Mouse (Mus musculus): ENCODE measurements around the gene Elob. TPM values are rescaled to one million over a fixed set of nuclear protein-coding genes. Genes with fewer than 3 reads are reported as not detected.
A peak's percentile ranks its signal among the peaks of the same experiment; 100 is the strongest.

Elob gene
- total RNA-seq, 2 experiments from 2014 or later, result 356 to 383 TPM

GRCm38 (mm10) chr17:23823614-23824013 lies 5.3 kb downstream of the Elob start:
- no peak for DNase-seq

- DNase-seq, result no peak
Observed at GRCm38 (mm10) chr17:23823018-23823417, 5.9 kb downstream of the Elob start.

- no peak for DNase-seq
Observed at GRCm38 (mm10) chr17:23822094-23822493, 6.8 kb downstream of the Elob start.

- peak in 1 of 2 experiments; percentile 54 for DNase-seq
Observed at GRCm38 (mm10) chr17:23820731-23821130, 8.2 kb downstream of the Elob start.

- DNase-seq, result no peak
Observed at GRCm38 (mm10) chr17:23819235-23819634, 9.7 kb downstream of the Elob start.

GRCm38 (mm10) chr17:23818579-23818978 lies 10.4 kb downstream of the Elob start:
- no peak for DNase-seq

GRCm38 (mm10) chr17:23815641-23816040 lies 13.3 kb downstream of the Elob start:
- DNase-seq, result no peak

GRCm38 (mm10) chr17:23807918-23808317 lies 21.0 kb downstream of the Elob start:
- no peak for DNase-seq

GRCm38 (mm10) chr17:23806867-23807266 lies 22.1 kb downstream of the Elob start:
- no peak for DNase-seq

GRCm38 (mm10) chr17:23804426-23805085 lies 24.4 kb downstream of the Elob start:
- no peak for DNase-seq

- DNase-seq, result no peak
Observed at GRCm38 (mm10) chr17:23803366-23804041, 25.4 kb downstream of the Elob start.

GRCm38 (mm10) chr17:23802746-23803365 lies 26.1 kb downstream of the Elob start:
- DNase-seq, result peak; percentile 97 to 99

GRCm38 (mm10) chr17:23801627-23802026 lies 27.3 kb downstream of the Elob start:
- no peak for DNase-seq

GRCm38 (mm10) chr17:23797316-23797715 lies 31.6 kb downstream of the Elob start:
- no peak for DNase-seq

- DNase-seq, result no peak
Observed at GRCm38 (mm10) chr17:23795323-23795722, 33.6 kb downstream of the Elob start.

- DNase-seq, result no peak
Observed at GRCm38 (mm10) chr17:23791079-23791357, 37.9 kb downstream of the Elob start.

GRCm38 (mm10) chr17:23790269-23791078 lies 38.5 kb downstream of the Elob start, which contains the start of gene Srrm2:
Gene Srrm2 (plus strand): TSS chr17:23790532.
- DNase-seq, result peak; percentile 49 to 51

- DNase-seq, result no peak
Observed at GRCm38 (mm10) chr17:23789749-23790268, 39.1 kb downstream of the Elob start.

GRCm38 (mm10) chr17:23788973-23789372 lies 40.0 kb downstream of the Elob start:
- DNase-seq, result no peak

- peak in 1 of 2 experiments; percentile 26 for DNase-seq
Observed at GRCm38 (mm10) chr17:23786510-23786931, 42.4 kb downstream of the Elob start.

- DNase-seq, result peak; percentile 87 to 89
Observed at GRCm38 (mm10) chr17:23785561-23786471, 43.1 kb downstream of the Elob start, which contains the start of gene Flywch2. Gene Flywch2 (minus strand): TSS chr17:23786081.

Measured in layer of hippocampus, postnatal 36 days (tissue).